Mouse (Mus musculus) T-helper 2 cell (primary cell): ENCODE measurements around the gene Zfp575.

Experiments
- in situ Hi-C: fragments of 300-600 bp; cut with MboI, MseI; formaldehyde crosslinking; loops from one replicate; pipeline ENCODE4 v1.15.1; 2025; ENCODE audit warnings: high pct_unique_total_duplicates

The Zfp575 gene

DNA sequence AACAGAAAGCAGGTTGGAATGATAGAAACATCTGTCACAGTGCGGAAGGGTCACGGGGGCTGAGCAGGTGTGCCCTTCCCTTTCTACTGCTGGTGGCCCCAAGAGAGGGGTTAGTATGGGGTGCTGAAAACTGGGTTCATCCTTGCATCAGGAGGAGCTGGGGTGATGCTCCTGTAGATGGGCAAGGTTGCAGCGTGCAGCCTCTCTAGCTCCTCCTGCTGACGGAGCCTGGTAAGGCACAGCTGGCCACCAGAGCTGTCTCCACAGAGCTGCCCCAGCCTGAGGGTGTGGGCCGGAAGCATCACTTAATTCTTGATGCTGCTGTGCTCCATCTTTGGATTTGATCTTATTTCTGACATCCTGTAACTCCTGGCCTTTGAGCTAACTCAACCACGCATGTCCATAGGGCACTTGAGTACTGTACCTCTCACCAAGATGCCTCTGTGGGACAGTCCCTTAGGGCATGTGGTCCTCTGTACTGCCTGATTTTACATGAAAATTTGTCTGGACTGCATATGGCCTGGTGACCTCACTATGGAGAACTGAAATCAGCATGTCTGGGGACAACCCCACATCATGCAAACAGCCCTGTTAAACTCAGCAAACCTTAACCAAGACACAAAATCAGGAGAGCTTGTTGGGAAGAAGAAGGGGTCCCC, 22.7 kb downstream of the Zfp575 start:
- in situ Hi-C loops: no loop called here

DNA sequence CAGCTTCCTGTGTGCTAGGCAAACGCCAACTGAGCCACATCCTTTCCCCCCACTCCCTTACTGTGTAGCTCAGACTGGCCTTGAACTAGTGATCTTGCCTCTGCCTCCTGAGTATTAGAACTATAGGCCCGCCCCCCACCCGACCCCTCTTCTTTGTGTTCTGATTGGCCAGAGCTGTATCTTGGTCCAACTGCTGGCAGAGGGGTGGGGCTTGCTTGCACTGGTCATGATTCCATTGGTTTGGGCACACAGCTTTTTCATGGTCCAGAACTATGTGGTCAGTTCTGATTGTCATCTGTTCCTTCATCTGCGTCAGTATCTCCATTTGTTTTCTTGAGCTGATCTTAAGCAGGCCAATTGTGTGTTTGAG, 23.6 kb downstream of the Zfp575 start:
- in situ Hi-C loops: no loop called here

DNA sequence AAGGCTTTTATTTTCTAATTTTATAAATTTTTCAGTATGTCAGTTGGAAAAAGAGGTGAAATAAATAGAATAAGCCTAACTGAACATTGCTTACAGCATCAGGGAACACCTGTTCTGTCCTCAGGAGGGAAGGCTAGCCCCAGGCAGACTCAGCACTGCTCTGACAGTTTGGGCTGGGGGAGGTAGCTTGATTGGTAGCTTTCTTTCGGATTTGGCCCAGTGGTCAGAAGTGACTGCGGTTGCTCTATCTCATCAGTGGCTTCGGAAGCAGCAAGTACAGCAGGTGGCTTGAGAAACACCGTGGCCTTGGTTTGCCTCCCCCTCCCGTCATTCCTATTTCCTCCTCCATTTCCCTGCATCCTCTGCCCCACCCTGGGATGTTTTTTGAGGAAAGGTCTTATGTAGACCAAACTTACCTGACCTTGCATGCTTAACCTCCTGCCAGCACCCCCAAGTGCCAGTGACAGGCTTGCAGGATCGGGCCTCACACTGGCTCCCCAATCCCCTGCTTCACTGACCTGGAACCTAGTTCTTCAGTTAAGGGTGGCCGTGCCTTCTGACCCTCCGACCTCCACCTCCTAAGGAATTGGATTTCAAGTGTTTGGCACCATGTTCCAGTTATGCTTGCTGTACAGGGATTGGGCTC, 24.1 kb downstream of the Zfp575 start:
- in situ Hi-C loops: no loop called here

GRCm38 (mm10) chr7:24561450-24561849, 26.0 kb downstream of the Zfp575 start:
- in situ Hi-C loops: no loop called here

GRCm38 (mm10) chr7:24555786-24556185, 31.7 kb downstream of the Zfp575 start:
- in situ Hi-C loops: no loop called here

- in situ Hi-C loops: no loop called here
Observed at GRCm38 (mm10) chr7:24551985-24552759, 35.3 kb downstream of the Zfp575 start.

GRCm38 (mm10) chr7:24547534-24548036, 39.9 kb downstream of the Zfp575 start:
- in situ Hi-C loops: no loop called here

DNA sequence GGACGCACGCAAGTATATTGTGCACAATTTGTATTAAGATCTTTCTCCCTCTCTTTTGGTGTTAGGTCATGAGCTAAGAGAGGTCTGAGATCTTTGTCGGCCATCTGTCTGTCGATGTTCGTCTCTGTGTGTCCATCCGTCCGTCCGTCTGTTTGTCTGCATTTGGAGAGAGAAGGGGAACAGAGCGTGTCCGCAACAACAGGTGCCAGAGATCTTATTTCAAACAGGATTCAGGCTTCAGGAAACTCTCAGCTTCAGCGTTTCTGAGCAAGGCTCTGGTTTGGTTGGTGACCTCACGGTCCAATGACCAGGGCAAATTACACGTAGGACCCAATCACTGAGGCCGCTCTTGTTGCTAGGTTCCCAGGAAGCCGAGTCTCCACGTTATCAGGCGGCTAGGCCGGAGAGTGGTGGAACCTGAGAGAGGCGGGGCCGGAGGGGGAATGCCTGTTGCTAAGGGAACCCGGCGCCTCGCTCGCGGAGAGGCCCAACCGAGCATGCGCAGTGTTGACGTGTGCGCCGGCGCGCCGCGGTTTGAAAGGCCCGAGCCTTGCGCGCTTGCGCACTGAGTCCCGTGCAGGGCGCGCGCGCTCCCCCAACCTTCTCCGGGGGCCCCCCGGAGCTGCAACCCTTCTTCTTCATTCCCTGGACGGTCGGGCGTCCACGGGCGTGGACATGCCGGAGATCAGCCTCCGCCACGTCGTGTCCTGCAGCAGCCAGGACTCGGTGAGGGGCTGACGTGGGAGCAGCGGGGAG, 40.6 kb downstream of the Zfp575 start:
- in situ Hi-C loops: no loop called here

DNA sequence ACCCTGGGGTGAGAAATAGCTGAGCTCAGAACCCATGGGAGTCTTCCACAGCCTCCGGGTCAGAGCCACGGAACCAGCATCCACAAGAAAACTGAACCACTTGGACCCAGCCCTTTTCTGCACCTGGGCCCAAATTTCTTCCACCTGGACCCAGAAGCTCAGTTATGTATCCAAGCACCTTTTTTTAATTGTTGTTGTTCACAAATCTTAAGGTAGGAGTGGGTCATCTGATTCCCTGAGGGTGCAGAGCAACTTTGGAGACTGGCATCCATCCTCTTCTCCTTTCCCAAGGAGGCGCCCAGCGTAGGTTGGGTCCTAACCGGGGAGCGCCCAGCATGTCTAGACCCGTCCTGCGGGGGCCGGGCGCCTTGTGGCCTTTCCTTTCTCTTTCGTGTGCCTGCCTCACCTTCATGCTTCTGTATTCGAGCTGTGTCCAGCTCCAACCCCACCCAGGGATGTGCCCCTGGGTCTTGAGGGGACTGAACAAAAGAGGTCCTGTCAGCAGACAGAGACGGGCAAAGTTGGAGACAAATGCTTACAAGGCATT, 41.3 kb downstream of the Zfp575 start, which contains the start of the genes Pinlyp and Xrcc1:
Gene Pinlyp, minus strand, starts transcription at position 51 of the 547 bp plus-strand sequence.
Gene Xrcc1, plus strand, starts transcription at position 222 of the 547 bp plus-strand sequence.
- in situ Hi-C loops: no loop called here

DNA sequence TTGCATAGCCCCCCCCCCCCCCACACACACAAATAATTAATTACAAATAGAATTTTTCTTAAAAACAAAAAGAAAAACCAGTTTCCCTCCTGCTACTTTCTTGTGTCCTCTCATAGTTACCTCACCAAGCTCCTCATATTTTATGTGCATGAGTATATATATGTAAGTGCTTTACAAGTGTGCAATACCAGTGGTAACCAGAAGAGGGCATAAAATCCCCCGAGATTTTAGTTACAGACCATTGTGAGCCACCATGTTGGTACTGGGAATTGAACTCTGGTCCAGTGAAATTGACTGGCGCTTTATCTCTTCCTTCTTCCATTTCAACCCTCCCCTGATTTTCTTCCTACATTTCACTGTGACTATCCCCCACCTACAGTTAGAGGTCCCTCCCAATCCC, 42.9 kb downstream of the Zfp575 start:
- in situ Hi-C loops: no loop called here

GRCm38 (mm10) chr7:24539686-24540085, 47.8 kb downstream of the Zfp575 start:
- in situ Hi-C loops: loop anchor here (5.0 kb wide), 1 partner anchor 33 kb away; no protein-coding TSS in a partner anchor

DNA sequence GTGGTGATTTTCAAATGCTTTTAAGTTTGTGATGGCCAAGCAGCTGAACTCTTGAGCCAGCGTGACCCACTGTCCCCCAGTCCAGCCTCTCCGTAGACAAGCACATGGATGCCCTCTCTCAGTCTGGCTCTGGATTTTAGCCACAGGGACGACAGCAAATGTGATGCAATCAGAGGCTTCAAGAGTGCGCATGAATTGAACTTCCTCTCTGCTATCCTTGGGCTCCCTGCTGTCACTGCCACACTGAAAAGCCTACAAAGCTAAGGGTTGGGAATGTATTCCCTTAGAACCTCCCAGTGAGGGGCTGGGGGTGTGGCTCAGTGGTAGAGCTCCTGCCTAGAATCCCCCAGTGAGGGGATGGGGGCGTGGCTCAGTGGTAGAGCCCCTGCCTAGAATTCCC, 48.7 kb downstream of the Zfp575 start:
- in situ Hi-C loops: loop anchor here (5.0 kb wide), 1 partner anchor 34 kb away; no protein-coding TSS in a partner anchor

DNA sequence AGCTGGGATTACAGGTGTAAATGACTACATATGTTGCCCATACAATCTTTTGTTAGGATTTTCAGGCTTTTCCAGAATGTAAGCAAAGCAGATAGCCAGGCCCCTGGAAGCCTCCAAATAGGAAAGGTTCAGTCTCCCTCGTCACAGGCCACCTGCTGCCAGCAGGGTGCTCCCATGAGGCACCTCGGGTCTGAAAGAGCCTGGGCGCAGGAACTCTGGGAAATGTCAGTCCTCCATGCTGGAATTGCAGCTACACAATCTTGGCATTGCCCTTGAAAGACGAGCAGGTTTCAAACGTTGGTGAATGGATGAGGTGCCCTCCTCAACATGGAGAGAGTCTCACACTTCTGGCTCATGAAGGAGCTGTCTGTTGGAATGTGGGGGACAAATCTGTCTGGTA, 49.3 kb downstream of the Zfp575 start:
- in situ Hi-C loops: loop anchor here (5.0 kb wide), 1 partner anchor 34 kb away; no protein-coding TSS in a partner anchor

GRCm38 (mm10) chr7:24537591-24537990, 49.9 kb downstream of the Zfp575 start:
- in situ Hi-C loops: loop anchor here (5.0 kb wide), 1 partner anchor 35 kb away; no protein-coding TSS in a partner anchor

DNA sequence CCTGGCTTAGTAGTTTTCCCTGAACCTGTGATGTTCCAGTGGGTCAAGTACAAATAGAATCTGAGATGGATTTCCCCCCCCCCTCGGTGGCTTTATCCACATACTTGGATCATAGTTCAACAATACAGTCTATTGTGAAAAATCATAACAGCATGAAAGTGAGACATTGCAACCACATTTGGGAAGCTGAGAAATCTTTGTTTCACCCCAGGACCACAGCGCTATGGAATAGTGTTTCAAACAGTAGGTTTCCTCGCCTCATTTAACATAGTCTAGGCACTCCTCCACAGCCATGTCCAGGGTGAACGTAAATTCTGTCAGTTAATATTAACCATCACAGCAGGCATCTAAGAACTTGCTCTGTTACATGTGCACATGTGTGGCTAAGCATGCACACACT, 50.4 kb downstream of the Zfp575 start:
- in situ Hi-C loops: loop anchor here (5.0 kb wide), 1 partner anchor 35 kb away; no protein-coding TSS in a partner anchor

DNA sequence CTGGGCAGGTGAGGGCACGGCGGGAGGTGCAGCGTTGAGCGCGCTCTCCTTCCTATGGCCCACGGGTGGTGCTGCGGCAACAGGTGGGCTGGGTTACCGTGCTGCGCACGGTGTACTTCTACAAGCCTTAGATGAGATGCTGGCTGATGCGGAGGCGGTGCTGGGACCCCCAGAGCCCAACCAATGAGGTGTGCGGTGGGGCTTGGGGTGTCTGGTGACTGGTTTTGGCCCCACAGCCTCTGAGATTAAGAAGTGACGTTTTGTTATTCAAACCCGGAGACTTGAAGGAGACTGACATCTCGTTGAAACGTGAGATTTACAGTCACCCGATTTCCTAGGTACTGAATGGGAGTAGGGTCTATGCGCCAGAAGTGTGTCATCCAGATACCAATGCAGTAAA, 53.1 kb downstream of the Zfp575 start:
- in situ Hi-C loops: loop anchor here (5.0 kb wide), 1 partner anchor 78 kb away; the partner anchor contains the start of gene Phldb3
